Mouse (Mus musculus) stomach, embryonic 16.5 days (tissue): ENCODE data around the gene Abl2. TPM values are rescaled to one million over a fixed set of nuclear protein-coding genes. Genes with fewer than 3 reads are reported as not detected.

Experiments used
- ATAC-seq: fragments of 200-750 bp; cut with Nextera tagmentation; 2 replicates; pipeline ENCODE4 v1.8.0; 2017; ENCODE audit warnings: moderate number of reproducible peaks, moderate TSS enrichment; ENCODE audit not compliant: insufficient read depth, low FRiP score
- H3K27ac ChIP-seq: fragments of 300-500 bp; sonication (generic); 2 replicates; pipeline ENCODE4 v1.5.1; 2014; ENCODE audit warnings: low read length
- H3K27me3 ChIP-seq: fragments of 300-500 bp; sonication (generic); 2 replicates; pipeline ENCODE4 v1.6.1; 2014; ENCODE audit warnings: low read length, control low read depth, mixed read lengths; ENCODE audit not compliant: control insufficient read depth, insufficient read depth
- H3K36me3 ChIP-seq: fragments of 300-500 bp; sonication (generic); 2 replicates; pipeline ENCODE4 v1.6.1; 2014; ENCODE audit warnings: low read length; ENCODE audit not compliant: control insufficient read depth, insufficient read depth
- H3K4me1 ChIP-seq: fragments of 300-500 bp; sonication (generic); 2 replicates; pipeline ENCODE4 v1.6.1; 2014; ENCODE audit warnings: low read length, control low read depth, mixed read lengths; ENCODE audit not compliant: control insufficient read depth, insufficient read depth
- H3K4me2 ChIP-seq: fragments of 300-500 bp; sonication (generic); 2 replicates; pipeline ENCODE4 v1.6.1; 2014; ENCODE audit warnings: low read depth, low read length, mixed read lengths
- H3K4me3 ChIP-seq: fragments of 300-500 bp; sonication (generic); replicated peaks from 2 replicates; pipeline ENCODE4 v1.5.1; 2014; ENCODE audit warnings: mild to moderate bottlenecking, low read length
- H3K9ac ChIP-seq: fragments of 300-500 bp; sonication (generic); 2 replicates; pipeline ENCODE4 v1.6.1; 2014; ENCODE audit warnings: low read length
- H3K9me3 ChIP-seq: fragments of 300-500 bp; sonication (generic); replicated peaks from 2 replicates; pipeline ENCODE4 v1.6.1; 2016; ENCODE audit warnings: low read length, control low read depth; ENCODE audit not compliant: control insufficient read depth
- WGBS: fragments of 180-500 bp; shearing (Covaris S2); extraction: QIAGEN DNeasy Blood & Tissue Kit; methylation state at CpG from one replicate; pipeline ENCODE4 v1.1.7; 2014; 5-methylcytosine and 5-hydroxymethylcytosine counted together
- polyA plus RNA-seq: library from polyadenylated mRNA; unstranded; fragments of >200 nt; fragmentation: Nextera tagmentation; extraction: Ambion mirVana; gene quantifications from 2 replicates; pipeline ENCODE4 v1.2.1, GENCODE M21; 2015

Gene Abl2
- polyA plus RNA-seq, 1 experiment from 2014 or later, result 3.6 TPM

DNA sequence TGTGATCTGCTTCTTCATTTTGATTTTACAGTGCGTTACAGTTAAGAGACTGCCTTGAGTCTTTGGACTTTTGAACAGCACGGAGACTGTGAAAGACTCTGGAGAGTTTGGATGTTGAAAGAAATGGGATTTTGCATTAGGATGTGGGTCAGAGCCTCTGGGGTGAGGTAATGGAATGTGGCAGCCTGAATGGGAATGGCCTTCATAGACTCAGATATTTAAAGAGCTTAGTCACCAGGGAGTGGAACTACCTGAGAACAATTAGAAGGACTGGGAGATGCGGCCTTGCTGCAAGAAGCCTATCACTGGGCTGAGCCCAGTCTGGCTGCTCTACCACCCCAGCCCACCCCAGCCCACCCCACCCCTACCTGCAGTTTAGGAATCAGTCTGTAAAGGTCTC is 118.6 kb downstream of the Abl2 start:
- Histone ChIP-seq H3K9ac (no peak overlapping the region), H3K27me3 (no peaks in the 10 kb centered on the region), H3K4me3 (no peak overlapping the region), H3K4me2 (no peak overlapping the region), H3K27ac (no peak overlapping the region; the same call in 1 of the 2 replicates), H3K9me3 (no peaks in the 10 kb centered on the region), H3K4me1 (peaks cover 10% of the 10 kb centered on the region; the same call in 1 of the 2 replicates), H3K36me3 (peaks cover 4% of the 10 kb centered on the region; the same call in 1 of the 2 replicates)
- 88% methylated on average over 3 of the region's 3 CpGs for WGBS
- ATAC-seq, result no peak

- Histone ChIP-seq H3K4me3 (no peak overlapping the region), H3K9ac (no peak overlapping the region), H3K9me3 (no peaks in the 10 kb centered on the region), H3K4me2 (no peak overlapping the region), H3K27ac (no peak overlapping the region), H3K4me1 (peaks cover under 1% of the 10 kb centered on the region; the same call in 1 of the 2 replicates), H3K36me3 (peaks cover 7% of the 10 kb centered on the region), H3K27me3 (no peaks in the 10 kb centered on the region)
- ATAC-seq, result no peak
- WGBS, result 93% methylated on average over 9 of the region's 9 CpGs
These were observed 121.0 kb downstream of the Abl2 start for GRCm38 (mm10) chr1:156679599-156679998.

DNA sequence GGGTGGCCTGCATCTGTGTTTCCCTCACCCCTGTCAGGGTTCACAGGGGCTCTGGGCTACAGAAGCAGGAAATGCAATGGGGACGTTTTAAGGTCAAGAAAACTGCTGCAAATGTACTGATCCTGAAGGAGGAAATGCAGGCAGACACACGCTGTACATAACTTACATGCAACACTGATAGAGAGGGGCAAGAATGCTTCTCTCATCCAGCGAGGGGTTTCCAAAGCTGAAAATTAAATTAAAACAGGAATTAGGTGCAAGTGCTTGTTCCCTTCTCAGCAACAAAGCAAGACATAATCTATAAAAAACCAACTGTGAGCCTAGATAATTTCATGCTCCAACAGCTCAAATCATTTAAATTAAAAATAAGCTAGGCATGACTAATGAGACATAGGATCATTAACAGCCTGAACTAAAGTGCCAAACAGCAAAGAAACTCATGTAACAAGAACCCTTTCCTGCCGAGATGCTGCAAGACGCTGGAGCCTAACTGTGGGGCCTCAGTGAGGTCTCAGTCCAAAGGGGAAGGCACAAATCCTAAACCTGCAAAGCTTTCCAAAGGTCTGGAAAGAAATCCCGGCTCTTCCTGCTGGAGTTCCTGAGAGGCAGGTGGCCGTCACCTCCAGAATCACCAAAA is 127.6 kb downstream of the Abl2 start:
- Histone ChIP-seq H3K4me3 (no peak overlapping the region), H3K4me2 (no peak overlapping the region), H3K9ac (no peak overlapping the region), H3K27ac (no peak overlapping the region), H3K9me3 (no peaks in the 10 kb centered on the region), H3K4me1 (no peaks in the 10 kb centered on the region), H3K27me3 (no peaks in the 10 kb centered on the region), H3K36me3 (peaks cover 9% of the 10 kb centered on the region)
- no peak for ATAC-seq
- 78% methylated on average over 7 of the region's 7 CpGs for WGBS

Other genes with a start within 250 kb of the Abl2 start
- gene Nphs2, start 248.1 kb upstream of the Abl2 start, polyA plus RNA-seq, result not detected in 2 replicates
- 833 and 849 TPM in 2 replicates for gene Gm2000, start 192.7 kb upstream of the Abl2 start, polyA plus RNA-seq
- 0.22 and 0.29 TPM in 2 replicates for gene Axdnd1, start 137.6 kb upstream of the Abl2 start, polyA plus RNA-seq
- gene Soat1, start 84.5 kb upstream of the Abl2 start, polyA plus RNA-seq, result 44.7 and 46.8 TPM in 2 replicates
- 0.09 and 1.00 TPM in 2 replicates for gene Gm10031, start 34.8 kb upstream of the Abl2 start, polyA plus RNA-seq
- gene Tor3a, start 115.6 kb downstream of the Abl2 start, polyA plus RNA-seq, result 14.6 and 19.2 TPM in 2 replicates
- 33.2 and 37.1 TPM in 2 replicates for gene Fam20b, start 160.3 kb downstream of the Abl2 start, polyA plus RNA-seq